Mouse (Mus musculus): ENCODE data around the gene Serpinb3a. TPM values are rescaled to one million over a fixed set of nuclear protein-coding genes. Genes with fewer than 3 reads are reported as not detected.

Gene Serpinb3a
- polyA plus RNA-seq, 1 experiment from 2014 or later = not detected

Other genes starting within 250 kb of the Serpinb3a start
- not detected in 2 replicates for gene Serpinb5, start 191.1 kb downstream of the Serpinb3a start, polyA plus RNA-seq (2014; fragmentation: Nextera tagmentation; extraction: Ambion mirVana)
- gene Serpinb12, start 117.9 kb downstream of the Serpinb3a start, polyA plus RNA-seq (2014; fragmentation: Nextera tagmentation; extraction: Ambion mirVana) = not detected in 2 replicates
- gene Serpinb13, start 71.3 kb downstream of the Serpinb3a start, polyA plus RNA-seq (2014; fragmentation: Nextera tagmentation; extraction: Ambion mirVana) = not detected in 2 replicates
- not detected in 2 replicates for gene Serpinb3d, start 31.2 kb upstream of the Serpinb3a start, polyA plus RNA-seq (2014; fragmentation: Nextera tagmentation; extraction: Ambion mirVana)
- gene Serpinb3b, start 226.1 kb upstream of the Serpinb3a start, polyA plus RNA-seq (2014; fragmentation: Nextera tagmentation; extraction: Ambion mirVana) = not detected in 2 replicates
- gene Serpinb3c, start 226.1 kb upstream of the Serpinb3a start, polyA plus RNA-seq (2014; fragmentation: Nextera tagmentation; extraction: Ambion mirVana) = not detected in 2 replicates